Mouse (Mus musculus) limb, embryonic 12.5 days (tissue): ENCODE data around the gene Cda. TPM values are rescaled to one million over a fixed set of nuclear protein-coding genes. Genes with fewer than 3 reads are reported as not detected.

Experiments used
- ATAC-seq: fragments of 200-750 bp; cut with Nextera tagmentation; 2 replicates; pipeline ENCODE4 v1.8.0; 2017; ENCODE audit warnings: low read depth, moderate TSS enrichment; ENCODE audit not compliant: insufficient number of reproducible peaks, insufficient read depth, low FRiP score, low TSS enrichment
- H3K27ac ChIP-seq: fragments of 300-500 bp; sonication (generic); 2 replicates; pipeline ENCODE4 v1.5.1; 2016; ENCODE audit warnings: mild to moderate bottlenecking, moderate library complexity
- H3K27me3 ChIP-seq: fragments of 300-500 bp; sonication (generic); 2 replicates; pipeline ENCODE4 v1.6.1; 2016; ENCODE audit warnings: mild to moderate bottlenecking, moderate library complexity
- H3K36me3 ChIP-seq: fragments of 300-500 bp; sonication (generic); 2 replicates; pipeline ENCODE4 v1.6.1; 2016; ENCODE audit warnings: mild to moderate bottlenecking, moderate library complexity
- H3K4me1 ChIP-seq: fragments of 300-500 bp; sonication (generic); replicated peaks from 2 replicates; pipeline ENCODE4 v1.6.1; 2016
- H3K4me2 ChIP-seq: fragments of 300-500 bp; sonication (generic); 2 replicates; pipeline ENCODE4 v1.6.1; 2016; ENCODE audit warnings: mild to moderate bottlenecking, moderate library complexity
- H3K4me3 ChIP-seq: fragments of 300-500 bp; sonication (generic); replicated peaks from 2 replicates; pipeline ENCODE4 v1.5.1; 2016; ENCODE audit warnings: mild to moderate bottlenecking
- H3K9ac ChIP-seq: fragments of 300-500 bp; sonication (generic); replicated peaks from 2 replicates; pipeline ENCODE4 v1.6.1; 2016; ENCODE audit warnings: mild to moderate bottlenecking, moderate library complexity
- H3K9me3 ChIP-seq: fragments of 300-500 bp; sonication (generic); 2 replicates; pipeline ENCODE4 v1.6.1; 2016; ENCODE audit warnings: mild to moderate bottlenecking, moderate library complexity
- WGBS: fragments of 180-500 bp; shearing (Covaris S2); methylation state at CpG from one replicate; pipeline ENCODE4 v1.1.7; 2016; 5-methylcytosine and 5-hydroxymethylcytosine counted together
- polyA plus RNA-seq: library from polyadenylated mRNA; unstranded; fragments of >200 nt; fragmentation: Nextera tagmentation; extraction: Ambion mirVana; gene quantifications from 2 replicates; pipeline ENCODE4 v1.2.1, GENCODE M21; 2016

The Cda gene
- polyA plus RNA-seq, 1 experiment from 2014 or later: 4.0 TPM

- H3K4me2 ChIP-seq: peak overlapping the region; percentile 72
- H3K27ac ChIP-seq: no peak overlapping the region
- peaks cover 20% of the 10 kb centered on the region for H3K4me1 ChIP-seq
- no peaks in the 10 kb centered on the region for H3K36me3 ChIP-seq
- no peaks in the 10 kb centered on the region for H3K9me3 ChIP-seq
- H3K9ac ChIP-seq: peak overlapping the region; percentile 27; the same call in 1 of the 2 replicates
- H3K4me3 ChIP-seq: peak overlapping the region; percentile 46
- whole genome bisulfite sequencing: 1% methylated on average over 103 of the region's 103 CpGs
- no peak; the same call in 1 of the 2 replicates for ATAC-seq
- peaks cover 97% of the 10 kb centered on the region for H3K27me3 ChIP-seq
Measured at GRCm38 (mm10) chr4:138395087-138395970, 27.5 kb upstream of the Cda start.

- H3K4me3 ChIP-seq: no peak overlapping the region
- no peaks in the 10 kb centered on the region for H3K9me3 ChIP-seq
- no peak overlapping the region for H3K9ac ChIP-seq
- 61% methylated on average over 7 of the region's 7 CpGs for WGBS
- H3K27ac ChIP-seq: no peak overlapping the region
- ATAC-seq: no peak
- H3K4me2 ChIP-seq: no peak overlapping the region
- H3K4me1 ChIP-seq: peaks cover 20% of the 10 kb centered on the region
- H3K36me3 ChIP-seq: no peaks in the 10 kb centered on the region
- H3K27me3 ChIP-seq: peaks cover 85% of the 10 kb centered on the region
Measured at GRCm38 (mm10) chr4:138393703-138394102, 25.9 kb upstream of the Cda start.

GRCm38 (mm10) chr4:138383789-138384188, 16.0 kb upstream of the Cda start:
- no peak overlapping the region for H3K4me2 ChIP-seq
- 46% methylated on average over 4 of the region's 4 CpGs for WGBS
- no peaks in the 10 kb centered on the region for H3K9me3 ChIP-seq
- H3K9ac ChIP-seq: no peak overlapping the region
- no peak overlapping the region for H3K4me3 ChIP-seq
- no peak for ATAC-seq
- H3K27ac ChIP-seq: no peak overlapping the region
- no peaks in the 10 kb centered on the region for H3K36me3 ChIP-seq
- no peaks in the 10 kb centered on the region for H3K4me1 ChIP-seq
- peaks cover 11% of the 10 kb centered on the region for H3K27me3 ChIP-seq

GRCm38 (mm10) chr4:138382462-138382861, 14.7 kb upstream of the Cda start:
- no peak overlapping the region for H3K4me2 ChIP-seq
- H3K9me3 ChIP-seq: no peaks in the 10 kb centered on the region
- peaks cover 11% of the 10 kb centered on the region for H3K27me3 ChIP-seq
- H3K27ac ChIP-seq: no peak overlapping the region
- H3K9ac ChIP-seq: no peak overlapping the region
- H3K4me3 ChIP-seq: no peak overlapping the region
- no peak for ATAC-seq
- whole genome bisulfite sequencing: 79% methylated on average over 6 of the region's 6 CpGs
- H3K36me3 ChIP-seq: no peaks in the 10 kb centered on the region
- H3K4me1 ChIP-seq: no peaks in the 10 kb centered on the region

- Histone ChIP-seq H3K4me1 (no peaks in the 10 kb centered on the region), H3K36me3 (no peaks in the 10 kb centered on the region), H3K9ac (no peak overlapping the region), H3K9me3 (no peaks in the 10 kb centered on the region), H3K4me3 (no peak overlapping the region), H3K27me3 (peaks cover 11% of the 10 kb centered on the region), H3K4me2 (no peak overlapping the region), H3K27ac (no peak overlapping the region)
- 59% methylated on average over 10 of the region's 10 CpGs for WGBS
- no peak for ATAC-seq
Measured at GRCm38 (mm10) chr4:138380132-138380689, 12.4 kb upstream of the Cda start.

- Histone ChIP-seq H3K4me2 (no peak overlapping the region), H3K9me3 (no peaks in the 10 kb centered on the region), H3K27me3 (peaks cover 11% of the 10 kb centered on the region), H3K9ac (no peak overlapping the region), H3K27ac (no peak overlapping the region), H3K36me3 (no peaks in the 10 kb centered on the region), H3K4me1 (no peaks in the 10 kb centered on the region), H3K4me3 (no peak overlapping the region)
- 64% methylated on average over 14 of the region's 14 CpGs for WGBS
- ATAC-seq: no peak
Measured at GRCm38 (mm10) chr4:138379091-138379840, 11.5 kb upstream of the Cda start.

GRCm38 (mm10) chr4:138377526-138377925, 9.7 kb upstream of the Cda start:
- Histone ChIP-seq H3K4me1 (no peaks in the 10 kb centered on the region), H3K27ac (no peak overlapping the region), H3K36me3 (no peaks in the 10 kb centered on the region), H3K27me3 (peaks cover 11% of the 10 kb centered on the region), H3K9me3 (no peaks in the 10 kb centered on the region), H3K9ac (no peak overlapping the region), H3K4me2 (no peak overlapping the region), H3K4me3 (no peak overlapping the region)
- 47% methylated on average over 6 of the region's 6 CpGs for WGBS
- no peak for ATAC-seq

GRCm38 (mm10) chr4:138375117-138375516, 7.3 kb upstream of the Cda start:
- H3K36me3 ChIP-seq: no peaks in the 10 kb centered on the region
- H3K4me3 ChIP-seq: no peak overlapping the region
- WGBS: 84% methylated on average over 3 of the region's 3 CpGs
- no peak overlapping the region for H3K9ac ChIP-seq
- no peaks in the 10 kb centered on the region for H3K9me3 ChIP-seq
- no peak for ATAC-seq
- H3K27ac ChIP-seq: no peak overlapping the region
- no peak overlapping the region for H3K4me2 ChIP-seq
- no peaks in the 10 kb centered on the region for H3K4me1 ChIP-seq
- H3K27me3 ChIP-seq: 0 out of 2 replicates have a peak, but pooled peaks cover 3% of the 10 kb centered on the region

- H3K36me3 ChIP-seq: no peaks in the 10 kb centered on the region
- H3K4me3 ChIP-seq: no peak overlapping the region
- 80% methylated on average over 5 of the region's 5 CpGs for WGBS
- no peak overlapping the region for H3K4me2 ChIP-seq
- H3K9me3 ChIP-seq: no peaks in the 10 kb centered on the region
- H3K9ac ChIP-seq: no peak overlapping the region
- H3K27ac ChIP-seq: no peak overlapping the region
- peaks cover 33% of the 10 kb centered on the region for H3K27me3 ChIP-seq
- no peak for ATAC-seq
- H3K4me1 ChIP-seq: peaks cover 11% of the 10 kb centered on the region; the same call in 1 of the 2 replicates
Measured at GRCm38 (mm10) chr4:138370996-138371516, 3.3 kb upstream of the Cda start.

- Histone ChIP-seq H3K36me3 (no peaks in the 10 kb centered on the region), H3K4me1 (peaks cover 11% of the 10 kb centered on the region; the same call in 1 of the 2 replicates), H3K27ac (no peak overlapping the region), H3K9me3 (no peaks in the 10 kb centered on the region), H3K4me2 (peak overlapping the region; percentile 76), H3K9ac (no peak overlapping the region), H3K4me3 (no peak overlapping the region), H3K27me3 (peaks cover 36% of the 10 kb centered on the region)
- no peak for ATAC-seq
- 81% methylated on average over 12 of the region's 12 CpGs for WGBS
Measured at GRCm38 (mm10) chr4:138368498-138369260, 887 bp upstream of the Cda start.
